Mouse (Mus musculus): ENCODE results near the gene Runx2.

- no peak for TF ChIP-seq CTCF (conservative IDR thresholded peaks at IDR 0.05; ENCODE audit: insufficient read depth, insufficient read length, low read depth, low read length)
- TF ChIP-seq POLR2A (IDR thresholded peaks at IDR 0.05; ENCODE audit: low read depth, low read length), result no peak
Measured at GRCm38 (mm10) chr17:44617741-44618140, 196.9 kb downstream of the Runx2 start.
